Mouse (Mus musculus) heart, embryonic 11.5 days (tissue): ENCODE results near the gene Cmss1. TPM values are rescaled to one million over a fixed set of nuclear protein-coding genes. Genes with fewer than 3 reads are reported as not detected.

ENCODE experiments used
- ATAC-seq: fragments of 200-750 bp; cut with Nextera tagmentation; replicated peaks from 2 replicates; pipeline ENCODE4 v1.8.0; 2017; ENCODE audit warnings: moderate library complexity; ENCODE audit not compliant: insufficient number of reproducible peaks, low FRiP score, low TSS enrichment
- H3K27ac ChIP-seq: fragments of 300-500 bp; sonication (generic); 2 replicates; pipeline ENCODE4 v1.5.1; 2014; ENCODE audit warnings: mild to moderate bottlenecking, low read depth, low read length
- H3K27me3 ChIP-seq: fragments of 300-500 bp; sonication (generic); 2 replicates; pipeline ENCODE4 v1.6.1; 2014; ENCODE audit warnings: mild to moderate bottlenecking, low read length, mixed read lengths; ENCODE audit not compliant: control insufficient read depth, insufficient read depth
- H3K36me3 ChIP-seq: fragments of 300-500 bp; sonication (generic); 2 replicates; pipeline ENCODE4 v1.6.1; 2014; ENCODE audit warnings: mild to moderate bottlenecking, low read length, moderate library complexity, mixed read lengths; ENCODE audit not compliant: control insufficient read depth, insufficient read depth
- H3K4me1 ChIP-seq: fragments of 300-500 bp; sonication (generic); 2 replicates; pipeline ENCODE4 v1.6.1; 2014; ENCODE audit warnings: low read length; ENCODE audit not compliant: control insufficient read depth, insufficient read depth
- H3K4me2 ChIP-seq: fragments of 300-500 bp; sonication (generic); 2 replicates; pipeline ENCODE4 v1.6.1; 2014; ENCODE audit warnings: mild to moderate bottlenecking, moderate library complexity
- H3K4me3 ChIP-seq: fragments of 300-500 bp; sonication (generic); 2 replicates; pipeline ENCODE4 v1.5.1; 2014; ENCODE audit warnings: low read depth, low read length
- H3K9ac ChIP-seq: fragments of 300-500 bp; sonication (generic); 2 replicates; pipeline ENCODE4 v1.6.1; 2014; ENCODE audit warnings: mild to moderate bottlenecking, low read depth, low read length, moderate library complexity
- H3K9me3 ChIP-seq: fragments of 300-500 bp; sonication (generic); replicated peaks from 2 replicates; pipeline ENCODE4 v1.6.1; 2016; ENCODE audit warnings: low read length; ENCODE audit not compliant: control insufficient read depth
- WGBS: fragments of 180-500 bp; shearing (Covaris S2); extraction: QIAGEN DNeasy Blood & Tissue Kit; methylation state at CpG from one replicate; pipeline ENCODE4 v1.1.7; 2014; ENCODE audit not compliant: insufficient replicate concordance; 5-methylcytosine and 5-hydroxymethylcytosine counted together
- polyA plus RNA-seq: library from polyadenylated mRNA; unstranded; fragments of >200 nt; fragmentation: Nextera tagmentation; extraction: Ambion mirVana; gene quantifications from 2 replicates; pipeline ENCODE4 v1.2.1, GENCODE M21; 2014

Cmss1 gene
- polyA plus RNA-seq, 1 experiment from 2014 or later, result 36.6 TPM

GRCm38 (mm10) chr16:57553235-57553634 is 53.4 kb downstream of the Cmss1 start:
- ATAC-seq, result no peak
- H3K36me3 ChIP-seq, result no peaks in the 10 kb centered on the region
- no peaks in the 10 kb centered on the region for H3K27me3 ChIP-seq
- H3K4me1 ChIP-seq, result peaks cover 7% of the 10 kb centered on the region; the same call in 1 of the 2 replicates
- H3K27ac ChIP-seq, result no peak overlapping the region
- H3K4me2 ChIP-seq, result no peak overlapping the region
- H3K9ac ChIP-seq, result no peak overlapping the region
- H3K9me3 ChIP-seq, result no peaks in the 10 kb centered on the region
- no peak overlapping the region for H3K4me3 ChIP-seq

- H3K4me2 ChIP-seq, result peak overlapping the region; percentile 29; the same call in 1 of the 2 replicates
- H3K9me3 ChIP-seq, result no peaks in the 10 kb centered on the region
- H3K27me3 ChIP-seq, result no peaks in the 10 kb centered on the region
- H3K4me3 ChIP-seq, result no peak overlapping the region
- H3K9ac ChIP-seq, result no peak overlapping the region
- peaks cover 9% of the 10 kb centered on the region; the same call in 1 of the 2 replicates for H3K4me1 ChIP-seq
- H3K27ac ChIP-seq, result no peak overlapping the region
- WGBS, result 87% methylated on average over 5 of the region's 5 CpGs
- ATAC-seq, result no peak
- no peaks in the 10 kb centered on the region for H3K36me3 ChIP-seq
These were observed 54.0 kb downstream of the Cmss1 start for GRCm38 (mm10) chr16:57552709-57553108.

- peak overlapping the region; percentile 59 for H3K4me2 ChIP-seq
- H3K9me3 ChIP-seq, result no peaks in the 10 kb centered on the region
- no peaks in the 10 kb centered on the region for H3K36me3 ChIP-seq
- WGBS, result 68% methylated on average over 2 of the region's 2 CpGs
- H3K27me3 ChIP-seq, result no peaks in the 10 kb centered on the region
- no peak overlapping the region for H3K9ac ChIP-seq
- H3K27ac ChIP-seq, result no peak overlapping the region
- ATAC-seq, result no peak
- no peak overlapping the region for H3K4me3 ChIP-seq
- peaks cover 14% of the 10 kb centered on the region; the same call in 1 of the 2 replicates for H3K4me1 ChIP-seq
These were observed 55.0 kb downstream of the Cmss1 start for GRCm38 (mm10) chr16:57551617-57552016.

GRCm38 (mm10) chr16:57550817-57551216 is 55.8 kb downstream of the Cmss1 start:
- Histone ChIP-seq H3K4me3 (peak overlapping the region; percentile 26), H3K27me3 (no peaks in the 10 kb centered on the region), H3K9me3 (no peaks in the 10 kb centered on the region), H3K36me3 (no peaks in the 10 kb centered on the region), H3K9ac (peak overlapping the region; percentile 54; the same call in 1 of the 2 replicates), H3K4me2 (peak overlapping the region; percentile 59), H3K27ac (no peak overlapping the region), H3K4me1 (peaks cover 14% of the 10 kb centered on the region; the same call in 1 of the 2 replicates)
- no peak for ATAC-seq
- WGBS, result 41% methylated on average over 2 of the region's 2 CpGs

- peak overlapping the region; percentile 82 for H3K4me3 ChIP-seq
- H3K4me2 ChIP-seq, result peak overlapping the region; percentile 74
- WGBS, result 31% methylated on average over 3 of the region's 3 CpGs
- H3K27ac ChIP-seq, result no peak overlapping the region
- no peak for ATAC-seq
- H3K27me3 ChIP-seq, result no peaks in the 10 kb centered on the region
- no peaks in the 10 kb centered on the region for H3K9me3 ChIP-seq
- H3K4me1 ChIP-seq, result peaks cover 14% of the 10 kb centered on the region; the same call in 1 of the 2 replicates
- H3K36me3 ChIP-seq, result no peaks in the 10 kb centered on the region
- peak overlapping the region; percentile 97; the same call in 1 of the 2 replicates for H3K9ac ChIP-seq
These were observed 56.6 kb downstream of the Cmss1 start for GRCm38 (mm10) chr16:57550088-57550487.

GRCm38 (mm10) chr16:57549061-57550037 is 57.3 kb downstream of the Cmss1 start:
- Histone ChIP-seq H3K4me3 (peak overlapping the region; percentile 82), H3K4me1 (peaks cover 14% of the 10 kb centered on the region; the same call in 1 of the 2 replicates), H3K9ac (peak overlapping the region; percentile 97), H3K4me2 (peak overlapping the region; percentile 74), H3K9me3 (no peaks in the 10 kb centered on the region), H3K36me3 (no peaks in the 10 kb centered on the region), H3K27me3 (no peaks in the 10 kb centered on the region), H3K27ac (peak overlapping the region; percentile 75)
- under 1% methylated on average over 64 of the region's 64 CpGs for WGBS
- ATAC-seq, result peak; percentile 92

- H3K27ac ChIP-seq, result peak overlapping the region; percentile 75; the same call in 1 of the 2 replicates
These were observed 58.1 kb downstream of the Cmss1 start for GRCm38 (mm10) chr16:57548608-57549007.

GRCm38 (mm10) chr16:57546355-57546754 is 60.3 kb downstream of the Cmss1 start:
- Histone ChIP-seq H3K4me3 (no peak overlapping the region), H3K4me1 (peaks cover 7% of the 10 kb centered on the region; the same call in 1 of the 2 replicates), H3K4me2 (no peak overlapping the region), H3K9me3 (no peaks in the 10 kb centered on the region), H3K36me3 (no peaks in the 10 kb centered on the region), H3K27me3 (no peaks in the 10 kb centered on the region), H3K9ac (no peak overlapping the region), H3K27ac (no peak overlapping the region)
- ATAC-seq, result no peak
- 67% methylated on average over 1 of the region's 1 CpGs for WGBS

More at GRCm38 (mm10) chr16:57548608-57549007, 58.1 kb downstream of the Cmss1 start:
- H3K36me3 ChIP-seq, result no peaks in the 10 kb centered on the region
- WGBS, result 46% methylated on average over 2 of the region's 2 CpGs
- peak overlapping the region; percentile 74 for H3K4me2 ChIP-seq
- H3K9ac ChIP-seq, result peak overlapping the region; percentile 97
- no peaks in the 10 kb centered on the region for H3K9me3 ChIP-seq
- peak overlapping the region; percentile 82 for H3K4me3 ChIP-seq
- ATAC-seq, result no peak
- H3K27me3 ChIP-seq, result no peaks in the 10 kb centered on the region
- H3K4me1 ChIP-seq, result peaks cover 14% of the 10 kb centered on the region; the same call in 1 of the 2 replicates
